Mouse (Mus musculus): ENCODE results near the gene Stac2.
A peak's percentile ranks its signal among the peaks of the same experiment; 100 is the strongest.

Gene Stac2

DNA sequence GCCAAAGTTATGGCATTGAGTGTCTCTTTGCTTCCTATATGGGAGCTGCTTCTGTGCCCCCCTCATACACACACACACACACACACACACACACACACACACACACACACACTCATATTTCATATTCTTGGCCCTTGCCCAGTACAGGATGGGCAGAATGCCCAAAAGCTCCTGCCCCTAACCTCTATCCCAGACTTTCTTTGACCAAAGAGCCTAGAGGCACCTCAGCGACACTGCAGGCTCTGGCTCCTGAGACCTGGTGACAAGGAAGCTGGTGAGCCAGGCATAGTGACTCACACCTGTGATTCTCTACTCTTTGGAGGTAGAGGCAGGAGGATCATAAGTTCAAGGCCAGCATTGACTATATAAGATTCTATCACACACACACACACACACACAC, 32.6 kb downstream of the Stac2 start:
- DNase-seq = peak; percentile 40

GRCm38 (mm10) chr11:98019883-98020610, 33.2 kb downstream of the Stac2 start:
- DNase-seq = no peak

DNA sequence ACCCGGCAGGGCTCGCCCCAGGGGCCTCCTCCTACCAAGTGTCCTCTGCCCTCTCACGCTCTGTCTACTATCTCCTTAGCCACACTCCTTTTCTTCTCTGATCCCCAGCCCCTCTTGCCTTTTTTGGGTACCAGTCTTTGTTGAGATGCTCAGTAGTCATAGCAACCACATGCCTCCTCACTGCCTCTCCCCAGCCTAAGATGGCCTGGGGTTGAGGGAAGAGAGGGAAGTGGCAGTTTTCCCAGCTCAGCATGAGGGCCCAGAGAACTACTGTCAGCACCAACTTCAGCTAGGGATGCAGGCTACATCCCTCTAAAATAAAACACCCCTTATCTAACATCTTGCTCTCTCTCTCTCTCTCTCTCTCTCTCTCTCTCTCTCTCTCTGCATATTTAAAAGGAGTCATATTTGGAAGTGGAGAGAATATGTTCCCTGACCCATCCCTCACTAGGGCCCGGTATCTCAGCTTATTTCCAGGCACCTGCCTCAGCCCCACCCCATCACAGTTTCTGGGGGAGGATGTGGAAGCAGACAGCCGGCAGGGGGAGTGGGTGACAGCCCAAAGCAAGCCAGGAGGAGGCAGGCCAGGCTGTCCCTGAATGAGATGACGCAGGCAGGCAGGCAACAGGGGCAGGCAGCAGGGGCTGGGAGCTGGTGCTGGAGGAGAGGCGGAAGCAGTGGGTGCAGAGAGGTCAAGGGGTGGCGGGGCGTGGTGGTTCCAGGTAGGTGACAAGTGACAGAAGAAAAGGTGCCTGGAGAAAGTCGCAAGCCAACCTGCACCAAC, 34.2 kb downstream of the Stac2 start:
- DNase-seq = peak; percentile 62

- DNase-seq = no peak
These were observed 35.0 kb downstream of the Stac2 start for GRCm38 (mm10) chr11:98018222-98018621.

- no peak for DNase-seq
These were observed 36.4 kb downstream of the Stac2 start for GRCm38 (mm10) chr11:98016824-98017223.

DNA sequence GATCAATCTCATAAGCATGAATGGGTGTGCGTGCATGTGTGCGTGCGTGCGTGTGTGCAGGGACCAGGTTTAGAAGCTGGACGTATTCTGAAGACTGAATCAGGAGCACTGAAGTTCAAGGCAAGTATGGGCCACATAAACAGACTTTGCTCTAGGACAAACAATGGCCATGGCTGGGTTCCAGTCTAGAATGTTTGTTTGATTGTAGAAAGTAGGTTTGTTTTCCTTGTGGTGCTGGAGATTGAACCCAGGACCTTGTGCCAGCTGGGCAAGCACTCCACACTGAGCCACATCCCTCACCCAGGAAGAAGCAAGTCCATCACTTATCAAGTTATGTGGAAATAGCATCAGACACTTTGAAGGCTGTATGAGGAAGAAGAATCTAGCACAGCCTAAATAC, 37.1 kb downstream of the Stac2 start:
- no peak for DNase-seq

DNA sequence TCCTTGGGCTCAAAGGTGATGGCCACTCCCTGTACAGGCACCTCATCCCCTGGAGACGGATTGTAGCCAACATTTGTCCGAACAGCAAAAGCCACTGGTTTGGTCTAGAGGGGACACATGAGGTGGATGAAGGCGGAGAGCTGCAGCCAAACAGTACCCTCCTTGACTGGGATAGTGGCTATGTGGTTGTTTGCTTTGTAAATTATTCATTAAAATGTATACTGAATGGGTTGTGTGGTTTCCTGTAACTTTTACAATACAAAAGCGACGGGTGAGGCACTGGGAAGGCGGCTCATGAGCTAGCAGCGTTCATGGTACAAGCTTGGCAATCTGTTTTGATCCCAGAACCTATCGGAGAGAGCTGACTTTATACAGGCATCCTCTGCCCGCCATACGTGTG, 40.4 kb downstream of the Stac2 start:
- DNase-seq = no peak

DNA sequence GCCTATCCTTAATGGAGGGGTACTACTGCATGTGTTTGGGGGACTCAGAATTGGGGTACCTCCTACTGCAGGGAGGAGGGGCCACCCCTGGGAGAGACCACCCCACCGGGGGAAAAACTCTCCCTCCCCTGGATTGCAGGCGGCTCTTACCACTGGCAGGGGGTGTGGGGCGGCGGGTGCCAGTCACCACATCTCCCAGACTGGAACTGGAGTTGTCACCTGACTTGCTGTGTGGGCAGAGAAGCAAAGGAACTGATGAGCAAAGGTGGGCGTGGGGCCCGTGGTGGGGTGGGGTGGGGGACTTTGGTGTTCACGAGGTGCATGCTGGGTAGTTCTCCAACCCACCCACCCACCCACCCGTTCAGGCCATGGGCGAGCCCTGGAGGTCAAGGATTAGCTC, 41.5 kb downstream of the Stac2 start:
- DNase-seq = no peak

DNA sequence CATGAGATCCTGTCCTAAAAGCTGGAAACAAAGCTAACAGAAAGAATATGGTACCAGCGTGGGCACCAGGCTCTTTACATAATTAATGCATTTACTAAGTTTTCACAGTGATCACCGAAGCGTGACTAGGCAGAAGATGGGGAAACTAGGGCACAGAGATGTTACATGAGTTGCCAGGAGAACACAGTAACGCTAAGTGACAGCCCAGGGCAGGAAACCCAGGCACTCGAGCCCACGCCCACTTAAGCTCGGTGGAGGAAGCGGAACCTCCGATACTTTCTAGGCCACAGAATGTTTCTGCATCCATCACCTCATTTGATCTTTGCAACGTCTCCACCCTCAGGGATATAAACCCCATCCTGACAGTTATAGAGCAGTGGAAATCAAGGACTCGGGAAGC, 45.2 kb downstream of the Stac2 start:
- no peak for DNase-seq

DNA sequence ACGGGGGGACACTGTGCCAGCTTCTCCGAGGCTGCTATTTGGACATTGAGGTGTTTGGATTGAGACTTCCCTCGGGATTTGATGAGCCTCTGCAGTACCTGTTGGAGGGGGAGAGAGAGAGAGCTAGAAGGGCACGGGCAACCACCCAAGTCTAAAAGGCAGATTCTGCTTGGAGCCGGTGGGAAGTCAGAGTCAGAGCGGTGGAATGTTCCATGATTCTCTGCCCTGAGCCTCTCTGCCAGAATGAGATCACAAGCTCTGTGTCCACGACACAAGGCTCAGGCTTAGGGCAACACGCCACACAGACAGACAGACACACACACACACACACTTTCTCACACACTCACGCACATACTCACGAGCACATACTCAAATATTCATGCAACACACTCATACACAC, 47.6 kb downstream of the Stac2 start:
- DNase-seq = no peak

DNA sequence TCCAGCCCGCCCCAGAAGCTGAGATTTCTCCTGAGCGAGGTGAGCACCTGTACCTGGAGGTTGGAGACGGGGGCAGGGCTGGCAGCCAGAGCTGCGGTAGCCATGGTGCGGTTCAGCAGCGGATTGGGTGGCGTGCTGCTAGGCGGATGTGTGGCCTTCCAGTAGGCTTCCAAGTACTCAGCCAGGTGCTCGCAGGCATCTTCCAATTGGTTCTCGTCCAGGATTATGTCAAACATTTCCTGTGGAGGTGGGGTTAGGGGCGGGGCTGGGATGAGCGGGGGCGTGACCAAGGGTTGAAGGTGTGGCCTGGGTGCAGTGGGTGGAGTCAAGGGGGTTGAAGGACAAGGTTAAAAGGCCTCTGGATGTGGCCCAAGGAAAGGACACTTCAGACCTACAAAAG, 48.2 kb downstream of the Stac2 start:
- DNase-seq = no peak

DNA sequence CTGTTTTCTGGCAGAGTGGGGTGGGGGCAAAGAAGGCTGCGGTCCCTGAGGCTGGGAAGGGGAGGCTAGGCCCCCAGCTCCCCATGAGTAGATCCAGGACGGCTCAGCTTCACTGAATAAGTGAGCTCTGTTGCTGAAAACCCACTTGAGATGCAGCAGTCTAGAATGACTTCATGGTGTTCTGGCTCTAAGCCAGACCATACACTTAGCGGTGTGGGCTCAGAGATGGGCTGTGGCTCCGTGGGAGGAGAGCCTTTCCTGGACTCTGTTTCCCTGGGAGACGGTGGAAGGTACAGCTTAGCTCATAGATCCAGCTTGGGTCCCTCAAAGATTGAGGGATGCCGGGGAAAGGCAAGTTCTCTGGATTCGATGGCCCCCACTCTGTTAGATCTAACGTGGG, 49.1 kb downstream of the Stac2 start:
- no peak for DNase-seq

- DNase-seq = no peak
These were observed 50.0 kb downstream of the Stac2 start for GRCm38 (mm10) chr11:98003171-98003671.

DNA sequence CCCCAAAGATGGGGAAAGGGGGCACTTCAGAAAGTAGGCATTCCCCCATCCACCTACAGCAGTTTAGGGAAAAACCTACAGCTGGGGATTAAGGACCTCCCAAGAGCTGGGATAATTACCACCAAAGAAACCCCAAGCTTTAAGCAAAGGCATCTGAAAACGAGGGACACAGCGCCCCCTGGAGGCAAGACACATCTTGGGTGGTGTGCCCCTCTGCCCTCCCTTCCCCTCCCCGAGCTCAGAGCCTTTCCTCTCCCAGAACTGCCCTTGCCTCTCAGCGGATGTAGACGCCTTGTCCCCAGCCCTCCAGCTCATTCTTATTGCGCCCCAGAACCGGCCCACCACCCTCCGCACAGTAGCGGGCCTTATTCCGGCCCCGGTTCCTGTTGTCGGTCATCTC, 50.6 kb downstream of the Stac2 start:
- peak; percentile 88 for DNase-seq

DNA sequence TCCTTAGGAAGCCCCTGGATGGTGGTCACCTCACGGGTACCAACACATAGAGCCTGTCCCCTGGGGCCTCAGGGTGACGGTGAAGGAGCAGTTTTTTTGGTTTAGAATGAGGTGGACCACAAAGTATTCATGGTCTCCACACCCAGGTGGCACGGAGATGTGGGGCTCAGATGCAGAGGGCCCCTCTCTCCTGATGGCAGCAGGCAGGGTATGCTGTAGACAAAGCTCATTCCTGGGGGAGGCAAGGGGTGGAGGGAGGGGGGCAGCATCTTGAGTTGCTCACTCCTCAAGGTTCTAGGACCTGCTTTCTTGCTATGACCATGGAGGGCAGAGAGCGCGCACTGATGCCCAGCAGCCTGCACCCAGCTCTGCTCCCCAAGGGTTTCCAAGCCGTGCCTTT, 51.3 kb downstream of the Stac2 start:
- no peak for DNase-seq

DNA sequence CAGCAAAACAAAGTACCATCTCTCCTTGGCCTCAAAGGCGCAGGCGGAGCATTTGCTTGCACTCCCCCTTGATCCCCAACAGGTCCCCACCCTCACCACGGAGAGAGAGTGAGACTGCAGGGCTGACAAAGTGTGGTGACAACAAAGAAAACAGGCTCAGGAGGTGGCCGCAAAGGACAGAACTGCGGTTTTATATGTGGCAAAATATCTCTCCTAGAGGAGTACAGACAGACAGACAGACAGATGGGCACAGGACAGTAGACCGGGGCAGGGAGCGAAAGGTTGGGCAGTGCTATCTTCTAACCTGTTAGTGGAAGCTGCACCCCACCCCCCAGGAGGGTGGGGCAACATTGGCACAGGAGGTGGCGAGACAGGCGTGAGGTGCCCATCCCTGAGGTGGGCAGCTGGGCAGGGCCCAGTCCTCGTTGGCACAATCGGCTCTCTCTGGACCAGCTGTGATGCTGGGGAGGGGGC, 51.9 kb downstream of the Stac2 start:
- no peak for DNase-seq

DNA sequence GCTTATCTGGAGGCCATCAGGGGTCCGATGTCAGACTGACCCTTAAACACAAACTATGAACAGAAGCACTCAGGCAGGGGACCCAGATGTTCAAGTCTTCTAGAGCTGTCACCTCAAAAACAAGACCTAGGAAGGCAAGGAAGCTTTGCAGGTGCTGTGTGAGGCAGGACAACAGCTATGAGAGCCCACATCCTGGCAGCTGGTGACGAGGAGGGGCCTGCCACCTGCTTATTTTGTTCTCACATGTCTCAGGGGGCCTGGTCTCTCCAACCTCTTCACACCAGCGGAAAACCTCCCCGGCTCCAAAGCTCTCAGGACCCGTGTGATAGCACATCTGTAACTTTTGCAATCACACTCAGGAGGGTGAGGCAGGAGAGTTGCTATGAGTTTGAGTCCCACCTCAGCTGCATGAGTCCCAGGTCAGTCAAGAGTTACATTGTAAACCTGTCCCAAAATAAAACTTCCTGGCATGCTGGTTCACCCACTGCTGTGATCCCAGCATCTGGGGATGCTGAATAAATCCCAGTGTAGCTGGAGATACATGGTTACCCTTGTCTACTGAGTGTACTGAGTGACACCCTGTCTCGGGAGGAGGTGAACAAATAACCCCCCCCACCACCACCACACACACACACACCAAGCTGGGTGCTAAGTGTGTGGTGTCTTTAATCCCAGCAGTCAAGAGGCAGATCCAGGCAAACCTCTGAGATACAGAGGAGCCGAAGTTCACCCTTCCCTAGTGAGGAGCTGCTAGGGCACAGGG, 52.7 kb downstream of the Stac2 start:
- no peak for DNase-seq

DNA sequence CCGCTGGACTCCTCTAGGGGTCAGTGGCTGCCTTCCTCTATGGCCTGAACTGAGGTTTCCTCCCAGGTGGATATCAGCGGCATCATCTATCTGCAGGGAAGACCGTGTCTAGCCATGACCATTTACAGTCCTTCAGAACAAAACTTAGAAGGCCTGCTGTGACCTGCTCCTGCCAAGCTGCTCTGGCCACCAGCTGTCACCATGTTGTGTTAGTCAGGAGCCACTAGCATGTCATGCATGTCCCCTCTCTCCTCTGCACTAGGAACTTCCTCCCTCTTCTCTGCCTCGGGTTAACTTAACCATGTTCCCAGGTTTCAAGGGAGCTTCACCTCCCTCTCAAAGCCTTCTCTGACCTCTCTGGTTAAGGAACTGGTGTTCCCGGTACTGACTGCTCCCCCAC, 53.5 kb downstream of the Stac2 start:
- DNase-seq = no peak

- DNase-seq = no peak
These were observed 54.2 kb downstream of the Stac2 start for GRCm38 (mm10) chr11:97998898-97999608.

GRCm38 (mm10) chr11:97998074-97998793, 55.0 kb downstream of the Stac2 start:
- DNase-seq = no peak

- no peak for DNase-seq
These were observed 55.8 kb downstream of the Stac2 start for GRCm38 (mm10) chr11:97997387-97997960.

DNA sequence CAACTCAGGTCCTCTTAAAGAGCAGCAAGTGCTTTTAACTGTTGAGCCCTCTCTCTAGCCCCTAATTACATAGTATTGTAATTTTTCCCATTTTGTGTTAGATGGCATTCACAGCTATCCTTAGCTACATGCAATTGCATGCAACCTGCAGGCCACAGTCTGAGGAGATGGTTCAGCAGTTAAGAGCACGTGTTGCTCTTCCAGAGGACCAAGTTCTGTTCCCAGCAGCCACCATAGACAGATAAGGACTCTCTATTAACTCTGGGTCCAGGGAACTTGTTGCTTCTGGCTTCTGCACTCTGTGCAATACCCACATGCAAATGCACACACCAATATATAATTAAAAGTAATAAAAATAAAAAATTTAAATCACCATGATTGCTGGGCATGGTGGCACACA, 56.6 kb downstream of the Stac2 start:
- DNase-seq = no peak

Measured in kidney, postnatal 10 days (tissue).